Mouse (Mus musculus) hindlimb bud, embryonic 11.5 days (tissue): ENCODE results near the gene Sgms1.

ENCODE experiments used
- DNase-seq: peaks from one replicate; pipeline ENCODE4 v3.0.0-alpha.2; 2012; ENCODE audit warnings: low read depth, low spot score; ENCODE audit errors: extremely low spot score

Sgms1 gene

GRCm38 (mm10) chr19:32272475-32273260, 116.8 kb downstream of the Sgms1 start:
- no peak for DNase-seq

GRCm38 (mm10) chr19:32271455-32272200, 117.9 kb downstream of the Sgms1 start:
- DNase-seq, result no peak

- no peak for DNase-seq
Observed at GRCm38 (mm10) chr19:32269844-32270176, 119.7 kb downstream of the Sgms1 start.

GRCm38 (mm10) chr19:32269141-32269843, 120.2 kb downstream of the Sgms1 start:
- no peak for DNase-seq

- DNase-seq, result no peak
Observed at GRCm38 (mm10) chr19:32268562-32268961, 121.0 kb downstream of the Sgms1 start.

GRCm38 (mm10) chr19:32266385-32267252, 122.9 kb downstream of the Sgms1 start:
- no peak for DNase-seq

GRCm38 (mm10) chr19:32263753-32264152, 125.8 kb downstream of the Sgms1 start:
- no peak for DNase-seq

GRCm38 (mm10) chr19:32262805-32263572, 126.5 kb downstream of the Sgms1 start:
- DNase-seq, result no peak

- no peak for DNase-seq
Observed at GRCm38 (mm10) chr19:32260869-32261688, 128.4 kb downstream of the Sgms1 start.

GRCm38 (mm10) chr19:32259830-32260229, 129.7 kb downstream of the Sgms1 start:
- DNase-seq, result no peak

- DNase-seq, result no peak
Observed at GRCm38 (mm10) chr19:32259048-32259447, 130.5 kb downstream of the Sgms1 start.

GRCm38 (mm10) chr19:32258146-32258545, 131.4 kb downstream of the Sgms1 start:
- no peak for DNase-seq

- DNase-seq, result no peak
Observed at GRCm38 (mm10) chr19:32257616-32258015, 131.9 kb downstream of the Sgms1 start.

GRCm38 (mm10) chr19:32256706-32257415, 132.7 kb downstream of the Sgms1 start:
- no peak for DNase-seq

- no peak for DNase-seq
Observed at GRCm38 (mm10) chr19:32255429-32256185, 133.9 kb downstream of the Sgms1 start.

GRCm38 (mm10) chr19:32254739-32255344, 134.7 kb downstream of the Sgms1 start:
- no peak for DNase-seq

- DNase-seq, result no peak
Observed at GRCm38 (mm10) chr19:32254204-32254603, 135.3 kb downstream of the Sgms1 start.
